Mouse (Mus musculus): ENCODE data around the gene Rpl10-ps3. TPM values are rescaled to one million over a fixed set of nuclear protein-coding genes. Genes with fewer than 3 reads are reported as not detected.

The Rpl10-ps3 gene
- polyA plus RNA-seq, 1 experiment from 2014 or later: 272 TPM

DNA sequence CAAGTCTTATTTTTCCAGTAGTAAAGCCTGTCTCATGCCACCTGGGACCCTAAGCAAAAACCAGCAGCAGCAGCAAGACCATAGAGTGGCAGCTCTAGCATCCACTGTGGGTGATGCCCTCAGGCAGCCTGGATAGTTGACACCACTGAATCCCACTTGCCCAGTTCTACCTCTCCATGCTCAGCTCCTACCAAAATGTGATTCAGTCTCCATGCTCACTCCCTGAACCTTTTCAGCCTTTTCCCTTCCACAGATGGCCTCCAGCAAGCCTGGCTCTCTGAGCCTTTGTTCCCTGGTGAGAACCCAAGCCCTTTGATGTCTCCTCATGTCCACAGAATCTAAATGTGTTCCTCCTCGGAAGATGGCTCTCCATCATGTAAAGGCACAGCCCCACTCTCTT lies 5.8 kb upstream of the Rpl10-ps3 start:
- H3K4me2 ChIP-seq: no peak overlapping the region
- H3K36me3 ChIP-seq (replicated peaks): no peaks in the 10 kb centered on the region
- WGBS (ENCODE audit: insufficient replicate concordance): 60% methylated on average over 1 of the region's 1 CpGs
- H3K4me1 ChIP-seq (replicated peaks): no peaks in the 10 kb centered on the region
- H3K9ac ChIP-seq: no peak overlapping the region
- no peak for ATAC-seq (ENCODE audit: insufficient read depth)
- H3K27ac ChIP-seq (replicated peaks): no peak overlapping the region
- H3K4me3 ChIP-seq (replicated peaks): no peak overlapping the region
- H3K9me3 ChIP-seq (replicated peaks): no peaks in the 10 kb centered on the region
- H3K27me3 ChIP-seq: no peaks in the 10 kb centered on the region

DNA sequence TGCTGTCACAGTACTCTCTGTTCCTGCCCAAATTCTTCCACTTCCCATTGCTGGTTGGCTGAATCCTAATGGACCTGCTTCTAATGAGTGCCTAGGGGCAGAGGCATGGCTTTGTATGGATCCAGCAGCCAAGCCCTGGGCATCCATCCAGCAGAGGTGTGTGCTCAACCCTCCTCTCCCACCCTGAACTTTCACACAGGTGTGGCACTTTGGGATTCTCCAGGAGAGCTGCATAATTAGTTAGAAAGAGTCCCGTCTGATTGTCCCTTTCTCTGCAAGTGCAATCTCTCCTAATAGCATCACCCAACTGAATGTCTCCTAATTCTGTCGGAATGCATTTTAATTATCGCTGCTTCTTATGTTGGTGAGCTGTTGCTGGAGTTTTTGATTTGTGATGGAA lies 4.4 kb upstream of the Rpl10-ps3 start:
- 60% methylated on average over 3 of the region's 3 CpGs for WGBS (ENCODE audit: insufficient replicate concordance)
- H3K27me3 ChIP-seq: no peaks in the 10 kb centered on the region
- no peaks in the 10 kb centered on the region for H3K4me1 ChIP-seq (replicated peaks)
- H3K9me3 ChIP-seq (replicated peaks): no peaks in the 10 kb centered on the region
- no peak overlapping the region for H3K27ac ChIP-seq (replicated peaks)
- H3K36me3 ChIP-seq (replicated peaks): no peaks in the 10 kb centered on the region
- no peak overlapping the region for H3K9ac ChIP-seq
- H3K4me2 ChIP-seq: no peak overlapping the region
- no peak overlapping the region for H3K4me3 ChIP-seq (replicated peaks)
- ATAC-seq (ENCODE audit: insufficient read depth): no peak

DNA sequence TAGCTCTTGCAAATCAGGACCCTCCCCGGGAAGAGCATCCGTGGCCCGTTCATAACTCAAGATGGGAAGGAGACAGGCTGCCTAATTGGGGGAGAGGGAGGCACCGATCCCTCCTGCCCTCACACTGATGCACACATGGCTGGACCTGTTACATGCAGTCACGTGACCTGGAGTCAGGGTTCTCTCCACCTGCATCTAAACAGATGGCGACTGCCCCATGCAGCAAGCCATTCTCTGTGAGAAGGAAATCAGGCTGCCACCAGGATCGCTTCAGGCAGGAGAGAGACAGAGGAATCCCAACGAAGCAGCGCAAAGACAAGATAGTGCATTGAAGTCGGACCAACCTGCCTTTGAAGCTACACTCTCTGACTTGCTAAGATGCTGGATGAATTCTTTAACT lies 3.5 kb upstream of the Rpl10-ps3 start:
- H3K4me2 ChIP-seq: no peak overlapping the region
- no peaks in the 10 kb centered on the region for H3K27me3 ChIP-seq
- no peak for ATAC-seq (ENCODE audit: insufficient read depth)
- H3K27ac ChIP-seq (replicated peaks): no peak overlapping the region
- H3K4me1 ChIP-seq (replicated peaks): no peaks in the 10 kb centered on the region
- no peaks in the 10 kb centered on the region for H3K36me3 ChIP-seq (replicated peaks)
- no peak overlapping the region for H3K9ac ChIP-seq
- no peak overlapping the region for H3K4me3 ChIP-seq (replicated peaks)
- 66% methylated on average over 10 of the region's 10 CpGs for WGBS (ENCODE audit: insufficient replicate concordance)
- H3K9me3 ChIP-seq (replicated peaks): no peaks in the 10 kb centered on the region

DNA sequence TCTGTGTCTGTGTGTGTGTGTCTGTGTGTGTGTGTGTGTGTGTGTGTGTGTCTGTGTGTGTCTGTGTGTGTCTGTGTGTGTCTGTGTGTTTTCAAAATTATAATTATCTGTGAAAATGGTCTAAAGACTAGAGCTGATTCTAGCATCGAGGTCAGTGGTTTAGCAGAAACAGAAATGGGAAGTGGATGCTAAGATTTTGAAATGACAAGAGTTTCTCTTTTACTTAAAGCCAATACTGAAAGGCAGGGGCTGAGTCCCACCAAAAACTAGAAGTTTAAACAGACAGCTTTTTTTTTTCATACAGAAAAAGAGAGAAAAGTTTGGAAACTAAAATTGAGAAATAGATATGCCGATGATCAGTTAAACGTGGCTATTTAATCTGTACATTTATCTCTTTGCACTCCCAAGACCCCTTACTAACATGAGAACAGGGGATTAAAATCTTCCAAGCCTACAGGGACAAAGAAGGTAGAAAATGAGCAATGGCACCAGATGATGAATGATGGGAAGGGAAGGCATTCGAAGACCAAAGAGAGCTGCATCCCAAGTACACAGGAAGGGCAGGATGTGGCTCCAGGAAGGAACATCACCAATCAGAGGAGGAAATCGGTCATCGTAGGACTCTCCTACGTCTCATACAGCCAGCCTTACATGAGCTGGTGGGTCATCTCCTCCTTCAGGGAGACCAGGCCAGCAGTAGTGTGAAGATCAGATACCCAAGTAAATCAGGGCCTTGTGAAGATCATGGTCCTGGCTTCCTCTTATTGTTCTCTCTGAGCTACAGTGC lies 9.0 kb downstream of the Rpl10-ps3 start:
- H3K36me3 ChIP-seq (replicated peaks): no peaks in the 10 kb centered on the region
- no peak overlapping the region for H3K9ac ChIP-seq
- no peaks in the 10 kb centered on the region for H3K27me3 ChIP-seq
- H3K4me3 ChIP-seq (replicated peaks): no peak overlapping the region
- H3K27ac ChIP-seq (replicated peaks): no peak overlapping the region
- 35% methylated on average over 7 of the region's 7 CpGs for WGBS (ENCODE audit: insufficient replicate concordance)
- H3K4me1 ChIP-seq (replicated peaks): no peaks in the 10 kb centered on the region
- no peaks in the 10 kb centered on the region for H3K9me3 ChIP-seq (replicated peaks)
- H3K4me2 ChIP-seq: no peak overlapping the region
- no peak for ATAC-seq (ENCODE audit: insufficient read depth)

DNA sequence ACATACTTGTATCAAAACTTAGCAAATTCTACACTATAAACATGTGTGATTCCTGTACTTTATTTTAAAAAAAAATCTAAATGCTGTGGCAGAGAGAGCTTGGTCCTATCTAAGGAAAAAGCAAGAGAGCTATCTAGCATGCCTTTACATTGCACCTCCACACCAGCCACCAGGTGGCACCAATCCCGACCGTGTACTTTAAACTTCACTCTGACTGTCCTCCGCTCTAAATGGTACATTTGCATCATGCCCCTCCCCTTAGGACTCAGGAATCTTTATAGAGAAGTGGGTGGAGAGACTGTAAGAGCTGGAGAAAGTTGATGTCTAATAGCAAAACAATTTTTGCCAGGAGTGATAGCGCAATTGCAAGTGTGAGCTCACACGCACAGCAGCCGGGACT lies 11.4 kb downstream of the Rpl10-ps3 start:
- H3K9ac ChIP-seq: no peak overlapping the region
- no peaks in the 10 kb centered on the region for H3K36me3 ChIP-seq (replicated peaks)
- WGBS (ENCODE audit: insufficient replicate concordance): 33% methylated on average over 6 of the region's 6 CpGs
- H3K27ac ChIP-seq (replicated peaks): no peak overlapping the region
- no peak for ATAC-seq (ENCODE audit: insufficient read depth)
- no peaks in the 10 kb centered on the region for H3K9me3 ChIP-seq (replicated peaks)
- H3K27me3 ChIP-seq: no peaks in the 10 kb centered on the region
- no peaks in the 10 kb centered on the region for H3K4me1 ChIP-seq (replicated peaks)
- no peak overlapping the region for H3K4me3 ChIP-seq (replicated peaks)
- no peak overlapping the region for H3K4me2 ChIP-seq

DNA sequence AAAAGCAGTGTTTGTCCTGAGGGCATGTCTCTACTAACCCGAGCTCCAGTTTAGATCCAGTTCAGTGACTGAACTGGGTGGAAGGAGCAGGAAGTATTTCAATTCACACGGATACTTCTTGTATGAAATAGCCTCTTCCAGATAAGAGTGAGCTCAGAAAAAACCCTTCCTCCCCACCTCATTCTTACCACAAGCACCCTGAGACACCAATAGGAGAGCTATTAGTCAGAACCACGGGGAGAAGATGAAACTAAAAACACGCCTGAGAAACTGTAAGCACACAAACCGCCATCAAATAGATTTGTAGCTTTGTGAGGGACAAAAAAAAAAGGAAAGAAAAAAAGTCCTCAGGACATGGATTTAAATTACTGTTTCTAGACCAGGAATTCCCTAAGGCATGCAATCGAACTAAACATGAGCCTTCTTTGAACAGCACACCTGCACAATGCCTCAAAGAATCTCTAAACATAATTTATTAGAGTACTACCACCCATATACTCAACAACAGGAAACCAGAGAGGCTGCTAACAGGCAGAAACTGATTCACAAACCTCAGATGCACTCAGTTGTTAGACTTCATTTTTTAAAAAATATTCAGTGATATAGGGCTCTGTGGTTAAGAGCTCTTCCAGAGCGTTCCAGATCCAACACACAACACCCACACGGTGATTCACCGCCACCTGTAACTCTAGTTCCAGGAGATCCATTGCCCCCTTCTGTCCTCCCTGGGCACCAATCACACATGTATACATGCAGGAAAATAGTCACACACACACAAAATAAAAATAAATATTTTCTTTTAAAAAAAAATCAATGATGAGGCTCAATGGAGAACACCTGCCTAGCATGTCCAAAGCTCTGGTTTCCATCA lies 20.2 kb downstream of the Rpl10-ps3 start:
- no peak overlapping the region for H3K27ac ChIP-seq (replicated peaks)
- ATAC-seq (ENCODE audit: insufficient read depth): no peak
- WGBS (ENCODE audit: insufficient replicate concordance): 52% methylated on average over 9 of the region's 9 CpGs

DNA sequence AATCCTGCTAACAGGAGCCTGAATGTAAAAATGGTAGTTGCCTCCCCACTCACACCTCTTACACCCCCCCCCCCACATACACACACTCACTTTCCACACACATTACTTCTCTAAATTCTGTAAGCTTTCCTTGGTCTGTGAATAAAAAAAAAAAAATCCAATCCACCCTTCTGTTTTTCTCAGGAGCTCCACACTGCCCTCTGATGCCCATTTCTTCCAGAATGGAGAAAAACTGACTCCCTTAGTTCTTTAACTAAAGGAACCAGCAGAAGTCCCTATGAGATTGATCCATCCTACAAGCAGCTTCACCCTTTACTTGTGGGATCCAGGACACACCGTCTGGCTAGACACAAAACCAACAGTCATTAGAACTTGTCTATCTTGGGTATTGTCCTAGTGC lies 24.0 kb downstream of the Rpl10-ps3 start:
- Histone ChIP-seq H3K9me3 (replicated peaks) (no peaks in the 10 kb centered on the region), H3K27me3 (no peaks in the 10 kb centered on the region), H3K36me3 (replicated peaks) (no peaks in the 10 kb centered on the region), H3K27ac (replicated peaks) (no peak overlapping the region), H3K4me1 (replicated peaks) (no peaks in the 10 kb centered on the region), H3K4me2 (no peak overlapping the region), H3K4me3 (replicated peaks) (no peak overlapping the region), H3K9ac (no peak overlapping the region)
- no peak for ATAC-seq (ENCODE audit: insufficient read depth)
- WGBS (ENCODE audit: insufficient replicate concordance): 41% methylated on average over 1 of the region's 1 CpGs

More for the DNA sequence above, 20.2 kb downstream of the Rpl10-ps3 start:
- Histone ChIP-seq H3K9me3 (replicated peaks) (no peaks in the 10 kb centered on the region), H3K4me2 (no peak overlapping the region), H3K9ac (no peak overlapping the region), H3K4me3 (replicated peaks) (no peak overlapping the region), H3K36me3 (replicated peaks) (no peaks in the 10 kb centered on the region), H3K27me3 (no peaks in the 10 kb centered on the region), H3K4me1 (replicated peaks) (no peaks in the 10 kb centered on the region)

DNA sequence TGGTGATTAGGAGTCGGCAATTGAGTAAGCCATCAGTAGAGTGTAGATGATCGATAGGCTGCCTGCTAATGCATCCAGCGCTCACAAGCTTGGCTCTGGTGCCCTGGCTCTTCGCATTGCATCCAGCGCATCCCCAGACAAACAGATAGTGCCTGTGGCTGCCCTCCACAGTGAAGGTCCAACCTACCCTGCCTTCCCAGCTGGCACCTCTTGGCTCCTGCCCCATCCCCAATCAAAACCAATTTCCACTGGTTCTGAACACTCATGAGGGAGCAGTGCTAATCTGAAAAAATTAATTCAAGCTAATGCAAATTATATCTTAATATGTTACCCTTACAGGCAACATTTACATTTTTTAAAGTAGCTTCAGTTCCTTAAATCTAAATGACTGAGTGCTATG lies 25.3 kb downstream of the Rpl10-ps3 start:
- H3K4me2 ChIP-seq: no peak overlapping the region
- no peak overlapping the region for H3K27ac ChIP-seq (replicated peaks)
- H3K27me3 ChIP-seq: no peaks in the 10 kb centered on the region
- no peak overlapping the region for H3K9ac ChIP-seq
- ATAC-seq (ENCODE audit: insufficient read depth): no peak
- no peaks in the 10 kb centered on the region for H3K9me3 ChIP-seq (replicated peaks)
- WGBS (ENCODE audit: insufficient replicate concordance): 69% methylated on average over 5 of the region's 5 CpGs
- H3K36me3 ChIP-seq (replicated peaks): no peaks in the 10 kb centered on the region
- H3K4me3 ChIP-seq (replicated peaks): no peak overlapping the region
- H3K4me1 ChIP-seq (replicated peaks): no peaks in the 10 kb centered on the region

DNA sequence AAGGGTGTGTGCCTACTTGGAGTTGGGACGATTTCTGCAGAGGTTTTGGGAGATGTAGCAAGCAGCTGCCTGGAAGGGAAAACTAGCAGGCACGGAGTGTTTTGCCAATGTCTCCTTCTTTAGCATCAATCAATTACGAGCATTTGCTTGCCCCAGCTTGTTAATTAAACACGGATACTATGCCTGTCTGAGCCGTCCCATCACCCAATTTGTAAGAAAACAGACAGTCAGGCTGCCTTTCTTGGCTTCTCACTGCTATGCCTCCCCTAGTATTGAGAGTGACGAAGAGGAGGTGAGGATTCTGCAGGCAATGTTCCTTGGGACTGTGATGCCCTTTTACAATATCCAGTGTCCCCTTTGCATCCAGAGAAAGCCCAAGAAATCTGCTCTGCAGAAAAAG lies 27.5 kb downstream of the Rpl10-ps3 start:
- Histone ChIP-seq H3K4me2 (no peak overlapping the region), H3K4me3 (replicated peaks) (no peak overlapping the region), H3K4me1 (replicated peaks) (no peaks in the 10 kb centered on the region), H3K9me3 (replicated peaks) (no peaks in the 10 kb centered on the region), H3K27ac (replicated peaks) (no peak overlapping the region), H3K9ac (no peak overlapping the region), H3K27me3 (no peaks in the 10 kb centered on the region), H3K36me3 (replicated peaks) (no peaks in the 10 kb centered on the region)
- ATAC-seq (ENCODE audit: insufficient read depth): no peak
- WGBS (ENCODE audit: insufficient replicate concordance): 55% methylated on average over 6 of the region's 6 CpGs

DNA sequence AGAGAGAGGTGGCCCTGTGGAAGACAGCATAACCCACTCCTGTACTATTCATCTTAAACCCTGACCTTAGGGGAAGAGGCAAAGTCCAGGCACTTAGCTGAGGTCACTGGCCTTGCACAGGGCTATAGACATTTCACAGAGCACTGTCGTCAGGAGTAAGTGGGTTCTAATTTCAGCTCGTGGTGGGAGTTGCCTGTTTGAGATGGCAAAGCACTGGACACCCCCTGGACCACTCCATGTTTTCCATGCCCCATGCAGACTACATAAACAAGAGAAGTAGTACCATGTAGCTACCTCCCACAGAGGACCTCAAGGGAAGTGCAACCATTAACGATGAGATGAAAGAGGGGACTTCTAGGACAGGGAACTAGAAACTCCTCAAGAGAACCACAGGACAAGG lies 29.1 kb downstream of the Rpl10-ps3 start:
- Histone ChIP-seq H3K27me3 (no peaks in the 10 kb centered on the region), H3K27ac (replicated peaks) (no peak overlapping the region), H3K4me1 (replicated peaks) (no peaks in the 10 kb centered on the region), H3K36me3 (replicated peaks) (no peaks in the 10 kb centered on the region), H3K4me3 (replicated peaks) (no peak overlapping the region), H3K9me3 (replicated peaks) (no peaks in the 10 kb centered on the region), H3K9ac (no peak overlapping the region), H3K4me2 (no peak overlapping the region)
- no peak for ATAC-seq (ENCODE audit: insufficient read depth)
- WGBS (ENCODE audit: insufficient replicate concordance): 33% methylated on average over 3 of the region's 3 CpGs

DNA sequence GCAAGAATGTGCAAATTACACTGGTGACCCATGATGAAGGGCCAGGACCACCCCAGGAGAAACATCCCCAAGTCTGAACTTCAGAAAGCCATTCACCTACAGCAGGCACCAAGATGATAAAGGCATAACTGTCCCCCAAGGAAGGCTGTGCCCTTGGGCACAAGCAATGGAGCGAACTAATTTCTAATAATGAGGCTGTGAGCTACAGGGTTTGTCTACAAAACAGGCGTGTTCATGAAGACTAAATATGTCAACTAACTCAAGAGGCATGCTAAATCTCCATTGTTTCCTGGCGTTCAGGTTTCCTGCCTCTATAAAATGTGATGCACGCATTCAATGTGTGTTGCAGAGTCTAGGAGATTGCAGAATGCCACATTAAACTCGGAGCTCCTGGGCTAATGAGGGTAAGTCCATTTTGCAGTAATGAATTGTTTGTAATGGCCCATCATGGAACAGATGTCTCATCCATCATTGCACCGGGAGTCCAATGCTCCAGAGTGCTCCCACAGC lies 33.7 kb downstream of the Rpl10-ps3 start:
- Histone ChIP-seq H3K4me2 (no peak overlapping the region), H3K4me3 (replicated peaks) (no peak overlapping the region), H3K9ac (no peak overlapping the region), H3K4me1 (replicated peaks) (no peaks in the 10 kb centered on the region), H3K36me3 (replicated peaks) (no peaks in the 10 kb centered on the region), H3K9me3 (replicated peaks) (no peaks in the 10 kb centered on the region), H3K27me3 (no peaks in the 10 kb centered on the region), H3K27ac (replicated peaks) (no peak overlapping the region)
- WGBS (ENCODE audit: insufficient replicate concordance): 53% methylated on average over 6 of the region's 6 CpGs
- ATAC-seq (ENCODE audit: insufficient read depth): no peak

All from liver, embryonic 15.5 days (tissue).